Mouse (Mus musculus) adrenal gland (tissue): ENCODE data around the gene Dyrk1b.

Source experiments
- intact Hi-C: fragments of 180-260 bp; cut with DNase I; formaldehyde crosslinking; loops from one replicate; pipeline ENCODE4 v1.15.1; 2025
- long read RNA-seq, 2 experiments: library from polyadenylated mRNA; unstranded; transcript quantifications; one replicate each; pipeline ENCODE4 v2.0.0; 2020; ENCODE audit warnings: borderline replicate concordance in 1 of 2; ENCODE audit not compliant: insufficient replicate concordance in 1 of 2

The Dyrk1b gene
- long read RNA-seq, experiment 1, partial matches to known transcripts: 0 of 2 reads
- long read RNA-seq, experiment 1, other reads (novel, unspliced or antisense): 0 of 2 reads
- long read RNA-seq, experiment 2, partial matches to known transcripts: 0 of 2 reads
- long read RNA-seq, experiment 2, other reads (novel, unspliced or antisense): 1 of 2 reads

- intact Hi-C loops: loop anchor here (5.0 kb wide), 1 partner anchor 788 kb away; no protein-coding TSS in a partner anchor
These were observed at the start of gene Dyrk1b for GRCm38 (mm10) chr7:28179228-28179627. Gene Dyrk1b, plus strand, starts transcription at chr7:28179469.

GRCm38 (mm10) chr7:28137613-28138012, 41.7 kb upstream of the Dyrk1b start:
- intact Hi-C loops: no loop called here

- intact Hi-C loops: loop anchor here (2.0 to 5.0 kb wide), 2 partner anchors 64 to 151 kb away; no protein-coding TSS in a partner anchor
These were observed 31.0 kb upstream of the Dyrk1b start for GRCm38 (mm10) chr7:28148263-28148662.

GRCm38 (mm10) chr7:28149841-28150240, 29.4 kb upstream of the Dyrk1b start:
- intact Hi-C loops: loop anchor here (2.0 to 5.0 kb wide), 3 partner anchors 62 to 149 kb away; partner anchors contain the start of gene Psmc4

- intact Hi-C loops: loop anchor here (5.0 kb wide), 1 partner anchor 99 kb away; the partner anchor contains the start of gene Psmc4
These were observed 27.6 kb upstream of the Dyrk1b start for GRCm38 (mm10) chr7:28151584-28152221.

- intact Hi-C loops: loop anchor here (5.0 kb wide), 1 partner anchor 101 kb away; the partner anchor contains the start of gene Psmc4
These were observed 25.7 kb upstream of the Dyrk1b start for GRCm38 (mm10) chr7:28153595-28153994.

GRCm38 (mm10) chr7:28159292-28159691, 20.0 kb upstream of the Dyrk1b start:
- intact Hi-C loops: no loop called here

GRCm38 (mm10) chr7:28159893-28160292, 19.4 kb upstream of the Dyrk1b start:
- intact Hi-C loops: no loop called here

- intact Hi-C loops: no loop called here
These were observed 18.0 kb upstream of the Dyrk1b start for GRCm38 (mm10) chr7:28161163-28161749.

- intact Hi-C loops: no loop called here
These were observed 13.9 kb upstream of the Dyrk1b start for GRCm38 (mm10) chr7:28165406-28165805.

- intact Hi-C loops: no loop called here
These were observed 10.8 kb upstream of the Dyrk1b start for GRCm38 (mm10) chr7:28168320-28169115.

GRCm38 (mm10) chr7:28169489-28170422, 9.5 kb upstream of the Dyrk1b start, which contains the start of gene Fbl:
Gene Fbl, plus strand, starts transcription at chr7:28169710.
- intact Hi-C loops: no loop called here

GRCm38 (mm10) chr7:28175358-28175757, 3.9 kb upstream of the Dyrk1b start:
- intact Hi-C loops: loop anchor here (5.0 kb wide), 1 partner anchor 792 kb away; no protein-coding TSS in a partner anchor

GRCm38 (mm10) chr7:28179741-28180377, 590 bp downstream of the Dyrk1b start:
- intact Hi-C loops: loop anchor here (5.0 kb wide), 1 partner anchor 787 kb away; no protein-coding TSS in a partner anchor

- intact Hi-C loops: no loop called here
These were observed 1.6 kb downstream of the Dyrk1b start for GRCm38 (mm10) chr7:28180890-28181289.

GRCm38 (mm10) chr7:28181376-28181775, 2.1 kb downstream of the Dyrk1b start:
- intact Hi-C loops: no loop called here

GRCm38 (mm10) chr7:28182320-28182719, 3.1 kb downstream of the Dyrk1b start:
- intact Hi-C loops: no loop called here

- intact Hi-C loops: no loop called here
These were observed 6.6 kb downstream of the Dyrk1b start for GRCm38 (mm10) chr7:28185884-28186283.

- intact Hi-C loops: no loop called here
These were observed 7.4 kb downstream of the Dyrk1b start for GRCm38 (mm10) chr7:28186631-28187030.

- intact Hi-C loops: no loop called here
These were observed 12.2 kb downstream of the Dyrk1b start for GRCm38 (mm10) chr7:28191489-28191888.
